Mouse (Mus musculus): ENCODE results near the gene Carhsp1.

Gene Carhsp1

GRCm38 (mm10) chr16:8637217-8638051 is 34.5 kb downstream of the Carhsp1 start, which contains the start of the genes Pmm2 and Tmem186:
Gene Pmm2 (plus strand): TSS chr16:8637674.
Gene Tmem186 (minus strand): TSS chr16:8637712.
- peak; percentile 39 for DNase-seq (ENCODE audit: low spot score)

- no peak for DNase-seq (ENCODE audit: low spot score)
Measured at GRCm38 (mm10) chr16:8636867-8637216, 35.1 kb downstream of the Carhsp1 start.

- no peak for DNase-seq (ENCODE audit: low spot score)
Measured at GRCm38 (mm10) chr16:8631428-8631827, 40.5 kb downstream of the Carhsp1 start.

- no peak for DNase-seq (ENCODE audit: low spot score)
Measured at GRCm38 (mm10) chr16:8630419-8630818, 41.5 kb downstream of the Carhsp1 start.

- no peak for DNase-seq (ENCODE audit: low spot score)
Measured at GRCm38 (mm10) chr16:8620315-8621115, 51.4 kb downstream of the Carhsp1 start.

GRCm38 (mm10) chr16:8619659-8620314 is 52.2 kb downstream of the Carhsp1 start:
- DNase-seq (ENCODE audit: low spot score), result no peak

GRCm38 (mm10) chr16:8613447-8613846 is 58.5 kb downstream of the Carhsp1 start:
- no peak for DNase-seq (ENCODE audit: low spot score)

GRCm38 (mm10) chr16:8613039-8613438 is 58.9 kb downstream of the Carhsp1 start:
- no peak for DNase-seq (ENCODE audit: low spot score)

GRCm38 (mm10) chr16:8612214-8613005 is 59.5 kb downstream of the Carhsp1 start:
- no peak for DNase-seq (ENCODE audit: low spot score)

- DNase-seq (ENCODE audit: low spot score), result no peak
Measured at GRCm38 (mm10) chr16:8610397-8610796, 61.6 kb downstream of the Carhsp1 start.
